Mouse (Mus musculus): ENCODE data around the gene Eps8l1. TPM values are rescaled to one million over a fixed set of nuclear protein-coding genes. Genes with fewer than 3 reads are reported as not detected.
"Not testable (repeated sequence)": the region's sequence is repeated elsewhere in the genome, so short reads cannot be mapped to it uniquely, and the experiment has no call there.

Eps8l1 gene
- 5.0 and 5.8 TPM in 2 replicates for total RNA-seq (2014; rRNA removed)
- polyA plus RNA-seq (2015; fragmentation: Nextera tagmentation; extraction: Ambion mirVana): 5.7 and 7.7 TPM in 2 replicates

GRCm38 (mm10) chr7:4460576-4461434, at the start of gene Eps8l1:
TSS of gene Eps8l1 (plus strand) at chr7:4460674.
- no peaks in the 10 kb centered on the region for H3K27me3 ChIP-seq (ENCODE audit: insufficient read depth, low read length)
- DNase-seq (ENCODE audit: low spot score): no peak
- H3K27ac ChIP-seq: peak within 1 kb of the TSS; percentile 54; the same call in 1 of the 2 replicates
- H3K9ac ChIP-seq (replicated peaks; ENCODE audit: low read length): no peak within 1 kb of the TSS
- TF ChIP-seq CTCF (IDR thresholded peaks at IDR 0.05; ENCODE audit: low read depth): no peak
- H3K4me1 ChIP-seq (ENCODE audit: insufficient read depth, low read length): no peaks in the 10 kb centered on the region
- ATAC-seq: peak; percentile 56
- WGBS: 58% methylated on average over 13 of the region's 16 CpGs
- H3K9me3 ChIP-seq (ENCODE audit: low read length): no peaks in the 10 kb centered on the region
- peak within 1 kb of the TSS; percentile 22; the same call in 1 of the 2 replicates for H3K4me3 ChIP-seq (ENCODE audit: low read length)
- H3K36me3 ChIP-seq (ENCODE audit: insufficient read depth, low read length): no peaks in the 10 kb centered on the region
- H3K4me2 ChIP-seq (ENCODE audit: low read depth, low read length): peak within 1 kb of the TSS; percentile 49

- H3K4me3 ChIP-seq (ENCODE audit: low read length); H3K36me3 ChIP-seq (ENCODE audit: insufficient read depth, low read length); ATAC-seq; H3K27me3 ChIP-seq (ENCODE audit: insufficient read depth, low read length); H3K27ac ChIP-seq; H3K9ac ChIP-seq (replicated peaks; ENCODE audit: low read length); H3K4me2 ChIP-seq (ENCODE audit: low read depth, low read length); H3K9me3 ChIP-seq (ENCODE audit: low read length); H3K4me1 ChIP-seq (ENCODE audit: insufficient read depth, low read length); DNase-seq (ENCODE audit: low spot score): not testable (repeated sequence)
- WGBS: 98% methylated on average over 15 of the region's 15 CpGs
These were observed 48.1 kb upstream of the Eps8l1 start for GRCm38 (mm10) chr7:4412406-4412805.

- Histone ChIP-seq H3K4me1 (ENCODE audit: insufficient read depth, low read length) (no peaks in the 10 kb centered on the region), H3K9me3 (ENCODE audit: low read length) (no peaks in the 10 kb centered on the region), H3K4me3 (ENCODE audit: low read length) (no peak overlapping the region), H3K9ac (replicated peaks; ENCODE audit: low read length) (no peak overlapping the region), H3K36me3 (ENCODE audit: insufficient read depth, low read length) (peaks cover 7% of the 10 kb centered on the region; the same call in 1 of the 2 replicates), H3K27me3 (ENCODE audit: insufficient read depth, low read length) (no peaks in the 10 kb centered on the region), H3K27ac (no peak overlapping the region), H3K4me2 (ENCODE audit: low read depth, low read length) (no peak overlapping the region)
- no peak for TF ChIP-seq CTCF (IDR thresholded peaks at IDR 0.05; ENCODE audit: low read depth)
- ATAC-seq (no peak), DNase-seq (ENCODE audit: low spot score) (no peak)
- WGBS: 85% methylated on average over 6 of the region's 6 CpGs
These were observed 40.8 kb upstream of the Eps8l1 start for GRCm38 (mm10) chr7:4419681-4420080.

GRCm38 (mm10) chr7:4420230-4420629, 40.2 kb upstream of the Eps8l1 start:
- 65% methylated on average over 4 of the region's 4 CpGs for WGBS
- no peak for TF ChIP-seq CTCF (IDR thresholded peaks at IDR 0.05; ENCODE audit: low read depth)

GRCm38 (mm10) chr7:4427161-4427912, 33.1 kb upstream of the Eps8l1 start:
- TF ChIP-seq CTCF (IDR thresholded peaks at IDR 0.05; ENCODE audit: low read depth): peak; percentile 100
- ATAC-seq (peak; percentile 95), DNase-seq (ENCODE audit: low spot score) (peak; percentile 98)
- no peaks in the 10 kb centered on the region for H3K27me3 ChIP-seq (ENCODE audit: insufficient read depth, low read length)
- H3K9me3 ChIP-seq (ENCODE audit: low read length): no peaks in the 10 kb centered on the region
- no peak overlapping the region for H3K4me2 ChIP-seq (ENCODE audit: low read depth, low read length)
- WGBS: 73% methylated on average over 7 of the region's 7 CpGs
- no peak overlapping the region for H3K9ac ChIP-seq (replicated peaks; ENCODE audit: low read length)
- peaks cover 50% of the 10 kb centered on the region; the same call in 1 of the 2 replicates for H3K36me3 ChIP-seq (ENCODE audit: insufficient read depth, low read length)
- no peak overlapping the region for H3K4me3 ChIP-seq (ENCODE audit: low read length)
- H3K4me1 ChIP-seq (ENCODE audit: insufficient read depth, low read length): no peaks in the 10 kb centered on the region
- H3K27ac ChIP-seq: no peak overlapping the region

More at GRCm38 (mm10) chr7:4420230-4420629, 40.2 kb upstream of the Eps8l1 start:
- H3K27ac ChIP-seq: no peak overlapping the region
- H3K4me1 ChIP-seq (ENCODE audit: insufficient read depth, low read length): no peaks in the 10 kb centered on the region
- H3K4me3 ChIP-seq (ENCODE audit: low read length): no peak overlapping the region
- ATAC-seq (no peak), DNase-seq (ENCODE audit: low spot score) (no peak)
- H3K27me3 ChIP-seq (ENCODE audit: insufficient read depth, low read length): no peaks in the 10 kb centered on the region
- H3K9me3 ChIP-seq (ENCODE audit: low read length): no peaks in the 10 kb centered on the region
- H3K36me3 ChIP-seq (ENCODE audit: insufficient read depth, low read length): peaks cover 10% of the 10 kb centered on the region; the same call in 1 of the 2 replicates
- no peak overlapping the region for H3K9ac ChIP-seq (replicated peaks; ENCODE audit: low read length)
- H3K4me2 ChIP-seq (ENCODE audit: low read depth, low read length): no peak overlapping the region

GRCm38 (mm10) chr7:4430246-4430844, 30.1 kb upstream of the Eps8l1 start:
- WGBS: 94% methylated on average over 9 of the region's 9 CpGs
- peaks cover 45% of the 10 kb centered on the region; the same call in 1 of the 2 replicates for H3K36me3 ChIP-seq (ENCODE audit: insufficient read depth, low read length)
- no peak for TF ChIP-seq CTCF (IDR thresholded peaks at IDR 0.05; ENCODE audit: low read depth)
- no peak overlapping the region for H3K4me3 ChIP-seq (ENCODE audit: low read length)
- no peak for ATAC-seq
- no peaks in the 10 kb centered on the region for H3K9me3 ChIP-seq (ENCODE audit: low read length)
- no peak overlapping the region for H3K9ac ChIP-seq (replicated peaks; ENCODE audit: low read length)
- H3K4me2 ChIP-seq (ENCODE audit: low read depth, low read length): no peak overlapping the region
- no peak overlapping the region for H3K27ac ChIP-seq
- H3K4me1 ChIP-seq (ENCODE audit: insufficient read depth, low read length): no peaks in the 10 kb centered on the region
- no peak for DNase-seq (ENCODE audit: low spot score)
- H3K27me3 ChIP-seq (ENCODE audit: insufficient read depth, low read length): no peaks in the 10 kb centered on the region
